Comparison of ENCODE assay signal across 8 mouse cellular contexts in the genomic region with DNA sequence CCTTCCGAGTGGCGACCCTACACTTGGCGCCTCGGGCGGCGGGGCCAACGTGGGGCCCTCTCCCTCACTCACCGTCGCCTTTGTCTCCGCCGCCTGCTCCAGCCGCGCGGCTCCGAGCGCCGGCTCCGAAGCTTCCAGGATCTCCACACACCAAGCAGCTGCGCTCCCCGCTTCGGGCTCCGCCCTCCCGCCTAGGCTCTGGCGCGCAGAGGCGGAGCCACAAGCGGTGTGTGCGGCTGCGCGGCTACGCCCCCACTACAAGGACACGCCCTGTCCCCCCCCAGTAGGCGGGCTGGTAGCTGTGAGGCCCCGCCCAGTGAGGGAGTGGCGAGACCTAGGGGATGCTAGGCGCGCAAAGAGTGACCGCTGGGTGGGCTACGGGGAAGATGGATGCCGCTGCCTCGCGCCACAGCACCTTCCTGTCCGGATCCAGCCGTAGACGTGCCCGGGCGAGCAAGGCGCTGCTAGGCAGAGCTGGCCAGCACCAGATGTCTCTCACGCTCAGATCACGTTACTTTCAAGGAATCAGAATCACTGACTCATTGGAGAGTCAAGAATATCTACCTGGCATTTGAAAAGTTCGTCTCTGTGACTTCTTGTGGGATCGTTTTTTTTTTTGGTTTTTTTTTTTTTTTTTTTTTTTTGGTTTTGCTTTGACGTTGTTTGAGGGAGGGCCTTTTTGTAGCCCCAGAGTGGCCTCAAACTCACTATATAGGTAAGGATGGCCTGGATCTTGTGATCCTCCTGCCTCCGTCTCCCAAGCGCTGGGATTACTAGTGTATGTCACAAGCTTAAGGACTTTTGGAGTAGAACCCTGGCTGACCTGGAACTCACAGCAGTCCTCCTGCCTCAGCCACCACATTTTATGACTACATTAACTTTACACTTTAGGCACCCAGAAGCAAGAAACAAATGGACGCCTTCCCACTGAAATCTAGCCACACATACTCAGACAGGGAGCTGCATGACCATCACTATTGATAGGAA. TPM values are rescaled to one million over a fixed set of nuclear protein-coding genes. Genes with fewer than 3 reads are reported as not detected.
A peak's percentile ranks its signal among the peaks of the same experiment; 100 is the strongest.
DNase-seq lines count a peak whose midpoint lies in the region; ATAC-seq and TF ChIP-seq lines count a peak whose summit lies in the region.

Gene Cdc42se2 (minus strand): TSS at position 188 of the 987 bp plus-strand sequence.

- H3K9me3 ChIP-seq in heart, embryonic 12.5 days (replicated peaks) = no peaks in the 10 kb centered on the region
- no peaks in the 10 kb centered on the region for H3K9me3 ChIP-seq in kidney, postnatal 0 days (replicated peaks; ENCODE audit: low read length)
- H3K9me3 ChIP-seq in liver, embryonic 11.5 days (ENCODE audit: control insufficient read depth, low read length) = no peaks in the 10 kb centered on the region
- no peaks in the 10 kb centered on the region for H3K9me3 ChIP-seq in stomach, embryonic 14.5 days (ENCODE audit: control insufficient read depth, low read depth, low read length)

- TF ChIP-seq CTCF in kidney, postnatal 0 days (IDR thresholded peaks at IDR 0.05; ENCODE audit: low read depth) = peak; percentile 26; the same call in 1 of the 2 replicates

- H3K27ac ChIP-seq in heart, embryonic 12.5 days (ENCODE audit: poor library complexity, severe bottlenecking) = peak within 1 kb of the TSS; percentile 97
- H3K27ac ChIP-seq in kidney, postnatal 0 days = peak within 1 kb of the TSS; percentile 98
- peak within 1 kb of the TSS; percentile 94 for H3K27ac ChIP-seq in liver, embryonic 11.5 days (ENCODE audit: low read depth, low read length)
- peak within 1 kb of the TSS; percentile 98 for H3K27ac ChIP-seq in stomach, embryonic 14.5 days (ENCODE audit: low read length)

- peak within 1 kb of the TSS; percentile 95 for H3K9ac ChIP-seq in heart, embryonic 12.5 days
- H3K9ac ChIP-seq in kidney, postnatal 0 days (ENCODE audit: low read depth, low read length) = peak within 1 kb of the TSS; percentile 90
- H3K9ac ChIP-seq in liver, embryonic 11.5 days (ENCODE audit: low read depth, low read length) = peak within 1 kb of the TSS; percentile 91
- peak within 1 kb of the TSS; percentile 86 for H3K9ac ChIP-seq in stomach, embryonic 14.5 days (replicated peaks; ENCODE audit: low read depth, low read length)

- H3K4me1 ChIP-seq in heart, embryonic 12.5 days (replicated peaks) = peaks cover 10% of the 10 kb centered on the region; the same call in 1 of the 2 replicates
- 0 out of 2 replicates have a peak, but pooled peaks cover 3% of the 10 kb centered on the region for H3K4me1 ChIP-seq in kidney, postnatal 0 days (replicated peaks; ENCODE audit: insufficient read depth, low read length)
- peaks cover 6% of the 10 kb centered on the region; the same call in 1 of the 2 replicates for H3K4me1 ChIP-seq in liver, embryonic 11.5 days (replicated peaks; ENCODE audit: control insufficient read depth, insufficient read depth, low read length)
- H3K4me1 ChIP-seq in stomach, embryonic 14.5 days (ENCODE audit: control insufficient read depth, insufficient read depth, low read length) = peaks cover 7% of the 10 kb centered on the region; the same call in 1 of the 2 replicates

- 4% methylated on average over 55 of the region's 56 CpGs for WGBS in heart, embryonic 12.5 days
- WGBS in kidney, postnatal 0 days = 4% methylated on average over 52 of the region's 56 CpGs
- 4% methylated on average over 56 of the region's 56 CpGs for WGBS in liver, embryonic 11.5 days
- WGBS in stomach, embryonic 14.5 days = 3% methylated on average over 56 of the region's 56 CpGs

- H3K4me2 ChIP-seq in heart, embryonic 12.5 days = peak within 1 kb of the TSS; percentile 69
- H3K4me2 ChIP-seq in kidney, postnatal 0 days (ENCODE audit: low read length) = peak within 1 kb of the TSS; percentile 67
- peak within 1 kb of the TSS; percentile 73 for H3K4me2 ChIP-seq in liver, embryonic 11.5 days
- peak within 1 kb of the TSS; percentile 64 for H3K4me2 ChIP-seq in stomach, embryonic 14.5 days (replicated peaks; ENCODE audit: low read depth, low read length)

- no peaks in the 10 kb centered on the region for H3K27me3 ChIP-seq in heart, embryonic 12.5 days (replicated peaks)
- no peaks in the 10 kb centered on the region for H3K27me3 ChIP-seq in kidney, postnatal 0 days (ENCODE audit: insufficient read depth, low read length)
- H3K27me3 ChIP-seq in liver, embryonic 11.5 days (replicated peaks; ENCODE audit: control insufficient read depth, insufficient read depth, low read length) = no peaks in the 10 kb centered on the region
- H3K27me3 ChIP-seq in stomach, embryonic 14.5 days (ENCODE audit: control insufficient read depth, insufficient read depth, low read length) = no peaks in the 10 kb centered on the region

- peak within 1 kb of the TSS; percentile 97 for H3K4me3 ChIP-seq in heart, embryonic 12.5 days
- peak within 1 kb of the TSS; percentile 93 for H3K4me3 ChIP-seq in kidney, postnatal 0 days (replicated peaks; ENCODE audit: low read depth, low read length)
- H3K4me3 ChIP-seq in liver, embryonic 11.5 days (ENCODE audit: low read depth, low read length) = peak within 1 kb of the TSS; percentile 94
- H3K4me3 ChIP-seq in stomach, embryonic 14.5 days (ENCODE audit: low read depth, low read length) = peak within 1 kb of the TSS; percentile 93

- peak; percentile 99 for ATAC-seq in erythroid progenitor cell, adult 5-6 weeks (replicated peaks; ENCODE audit: low FRiP score, poor library complexity, severe bottlenecking)
- peak; percentile 99 for ATAC-seq in heart, embryonic 12.5 days (ENCODE audit: insufficient number of reproducible peaks, low FRiP score)
- peak; percentile 99 for ATAC-seq in kidney, postnatal 0 days (replicated peaks; ENCODE audit: low FRiP score, low read depth)
- ATAC-seq in liver, embryonic 11.5 days (replicated peaks; ENCODE audit: low FRiP score) = peak; percentile 99
- peak; percentile 99 for ATAC-seq in stomach, embryonic 14.5 days (ENCODE audit: insufficient number of reproducible peaks, insufficient read depth, low FRiP score, low read depth)

- H3K36me3 ChIP-seq in heart, embryonic 12.5 days = peaks cover 3% of the 10 kb centered on the region; the same call in 1 of the 2 replicates
- H3K36me3 ChIP-seq in kidney, postnatal 0 days (ENCODE audit: insufficient read depth, low read length) = no peaks in the 10 kb centered on the region
- H3K36me3 ChIP-seq in liver, embryonic 11.5 days (ENCODE audit: control insufficient read depth, insufficient read depth, low read length) = no peaks in the 10 kb centered on the region
- no peaks in the 10 kb centered on the region for H3K36me3 ChIP-seq in stomach, embryonic 14.5 days (ENCODE audit: control insufficient read depth, insufficient read depth, low read length)

- DNase-seq in CD4-positive helper T cell, adult 2 months (ENCODE audit: low read depth, low spot score) = peak; percentile 96
- peak; percentile 93 for DNase-seq in brain, embryonic 18.5 days (ENCODE audit: low read depth, low spot score)
- DNase-seq in kidney, postnatal 0 days (ENCODE audit: low spot score) = peak; percentile 97
- DNase-seq in liver, embryonic 11.5 days (ENCODE audit: low spot score) = peak; percentile 98
- DNase-seq in naive thymus-derived CD4-positive, alpha-beta T cell, adult 2 months (ENCODE audit: low read depth) = peak; percentile 97

RNA-seq across cellular contexts. Expression of gene Cdc42se2, which starts in this region (rescaled TPM):
- 23.1 and 39.0 TPM in 2 replicates for total RNA-seq in erythroid progenitor cell, adult 5-6 weeks (2015; ENCODE audit: low replicate concordance)
- total RNA-seq in erythroid progenitor cell, adult 5-6 weeks (2017; ENCODE audit: low replicate concordance) = 12.5 and 17.8 TPM in 2 replicates
- polyA plus RNA-seq in heart, embryonic 12.5 days (2016; fragmentation: Nextera tagmentation; extraction: Ambion mirVana) = 68.7 and 68.9 TPM in 2 replicates
- 64.3 and 72.7 TPM in 2 replicates for polyA plus RNA-seq in kidney, postnatal 0 days (2015; fragmentation: Nextera tagmentation; extraction: Ambion mirVana)
- 43.2 and 49.9 TPM in 2 replicates for polyA plus RNA-seq in liver, embryonic 11.5 days (2014; fragmentation: Nextera tagmentation; extraction: Ambion mirVana)
- polyA plus RNA-seq in stomach, embryonic 14.5 days (2014; fragmentation: Nextera tagmentation; extraction: Ambion mirVana) = 87.7 and 88.6 TPM in 2 replicates

Comparison
In these comparisons a context has a peak if more than half of its experiments do, and no peak if none do; other contexts are left out.
1. Peak in every context shown above with its lines: DNase-seq, ATAC-seq, H3K4me3 ChIP-seq and H3K27ac ChIP-seq.